Mouse (Mus musculus): ENCODE results near the gene Cubn. TPM values are rescaled to one million over a fixed set of nuclear protein-coding genes. Genes with fewer than 3 reads are reported as not detected.
A peak's percentile ranks its signal among the peaks of the same experiment; 100 is the strongest.

The Cubn gene
- 10 to 100 TPM in 1 of 2 experiments, under 1 TPM in 1; 0.59 to 10.6 TPM for total RNA-seq (2021)
- long read RNA-seq, experiment 1, result 0 reads
- long read RNA-seq, experiment 2, partial matches to known transcripts, result 1 of 1 reads
- long read RNA-seq, experiment 2, other reads (novel, unspliced or antisense), result 0 of 1 reads

DNA sequence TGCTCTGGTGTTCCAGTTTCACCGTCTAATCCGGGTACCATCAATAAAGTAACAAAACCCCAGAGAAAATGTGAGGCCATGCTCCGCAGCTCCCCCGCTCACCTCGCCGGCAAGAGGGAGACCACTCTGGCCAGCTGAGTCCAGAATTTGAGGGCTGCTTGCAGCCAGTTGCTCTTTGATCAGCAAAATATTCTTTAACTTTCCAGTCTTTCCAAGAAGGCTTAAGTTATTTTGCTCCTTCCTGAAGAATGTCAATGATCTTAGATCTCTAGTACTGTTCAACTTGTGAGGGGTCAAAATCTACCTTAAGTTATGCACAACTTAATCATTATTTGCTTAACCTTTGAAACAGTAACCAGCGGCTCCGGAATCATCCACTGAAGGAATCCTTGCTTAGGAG is at the start of gene Cubn:
Gene Cubn, minus strand, starts transcription at position 80 of the 400 bp plus-strand sequence.
- no peak for DNase-seq (ENCODE audit: low spot score in 2 of 2)

DNA sequence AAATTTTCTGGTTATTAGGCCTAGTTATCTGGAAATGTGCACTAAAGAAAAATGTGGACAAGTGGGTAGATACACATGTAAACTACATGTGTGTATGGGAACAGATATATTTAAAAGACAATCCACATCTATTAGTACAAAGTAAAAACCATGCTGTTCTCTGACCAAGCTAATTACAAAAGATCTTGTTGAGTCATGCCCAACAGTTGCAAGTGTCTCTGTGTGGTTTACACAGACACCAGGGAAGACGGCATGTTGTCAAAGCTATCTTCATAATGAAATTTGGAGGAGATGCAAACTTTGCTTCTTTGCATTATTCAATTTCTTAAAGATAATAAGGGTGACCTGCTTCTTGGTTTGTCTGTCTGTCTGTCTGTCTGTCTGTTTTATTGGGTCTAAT is 48.2 kb upstream of the Cubn start:
- no peak for DNase-seq (ENCODE audit: low spot score in 2 of 2)

DNA sequence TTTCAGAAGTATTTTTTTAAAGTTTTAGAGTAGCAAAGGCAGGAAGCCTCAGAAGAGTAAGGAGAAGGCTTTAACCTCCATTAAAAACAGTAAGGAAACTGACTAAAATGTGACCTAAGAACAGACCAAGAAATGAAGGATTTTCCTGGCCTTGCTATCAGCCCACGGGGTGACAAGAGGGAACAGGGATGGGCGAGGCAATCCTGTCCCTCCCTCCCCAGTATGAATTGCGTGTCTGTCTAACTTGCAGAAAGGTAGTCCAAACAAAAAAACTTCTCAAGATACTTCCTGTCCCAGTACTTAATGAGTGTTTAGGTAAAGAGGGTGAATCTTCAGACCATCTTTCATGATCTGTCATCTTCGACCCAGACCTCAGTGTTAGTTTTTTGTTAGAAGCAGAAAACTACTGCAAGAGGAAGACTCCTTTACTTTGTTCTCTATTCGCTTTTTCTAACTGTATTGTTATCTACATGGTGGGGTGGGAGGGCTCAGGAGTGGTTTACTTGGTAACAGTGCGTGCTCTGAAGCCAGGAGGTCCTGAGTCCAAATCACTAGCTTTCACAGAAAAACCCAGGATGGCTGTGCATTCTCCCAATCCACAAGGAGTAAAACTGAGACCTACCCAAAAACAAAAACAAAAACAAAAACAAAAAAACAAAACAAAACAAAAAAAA is 47.2 kb upstream of the Cubn start:
- no peak for DNase-seq (ENCODE audit: low spot score in 2 of 2)

DNA sequence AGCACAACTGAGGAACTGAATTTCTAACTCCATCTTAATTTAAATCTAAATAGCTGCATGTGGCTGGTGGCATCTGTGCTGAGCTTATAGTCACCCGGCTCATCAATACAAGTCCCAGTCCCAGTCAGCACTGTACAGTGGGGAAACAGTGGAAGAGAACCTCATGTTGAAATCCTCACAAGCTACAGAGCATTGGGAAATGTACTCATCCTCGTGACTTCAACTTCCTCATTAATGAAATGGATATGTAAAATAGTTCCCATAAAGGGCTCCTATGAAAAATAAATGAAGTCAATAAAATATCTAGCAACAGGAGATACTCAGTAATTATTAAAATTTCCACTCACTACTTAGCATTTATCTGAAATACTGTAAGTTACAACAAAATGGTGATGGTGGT is 46.6 kb upstream of the Cubn start:
- DNase-seq (ENCODE audit: low spot score in 2 of 2), result no peak

DNA sequence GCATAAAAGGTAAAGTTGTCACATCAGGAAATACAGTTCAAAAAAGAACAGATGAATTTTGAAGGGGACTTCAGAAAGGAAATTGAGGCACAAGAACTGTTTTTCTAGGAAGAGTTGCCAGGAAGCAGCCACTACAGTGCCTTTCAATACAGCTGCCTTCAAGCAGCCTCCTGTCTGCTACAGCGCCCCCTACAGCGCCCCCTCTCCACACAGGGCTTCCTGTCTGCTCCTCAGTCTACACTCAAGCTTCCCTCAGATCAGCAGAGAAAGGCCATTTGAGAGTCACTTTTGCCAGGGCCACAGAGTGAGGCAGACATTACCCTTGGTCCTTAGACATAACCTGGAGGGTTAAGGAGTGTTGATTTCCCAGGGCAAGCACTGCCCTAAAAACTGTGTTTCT is 46.1 kb upstream of the Cubn start:
- DNase-seq (ENCODE audit: low spot score in 2 of 2), result no peak

DNA sequence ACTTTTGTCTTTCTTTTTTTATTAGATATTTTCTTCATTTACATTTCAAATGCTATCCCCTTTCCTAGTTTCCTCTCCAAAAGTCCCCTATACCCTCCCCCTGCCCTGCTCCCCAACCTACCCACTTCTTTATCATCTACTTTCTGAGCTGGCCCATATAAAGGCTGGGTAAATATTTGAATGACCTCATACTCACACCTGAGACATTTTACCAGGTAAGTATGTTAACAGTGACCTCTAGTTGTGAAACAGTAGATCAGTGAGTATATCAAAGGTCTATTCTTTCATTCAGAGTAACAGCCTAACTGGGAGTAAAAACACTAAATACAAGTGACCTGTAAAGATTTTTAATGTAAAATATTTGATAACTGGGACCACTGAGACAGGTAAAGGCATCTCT is 45.1 kb upstream of the Cubn start:
- DNase-seq (ENCODE audit: low spot score in 2 of 2), result no peak

DNA sequence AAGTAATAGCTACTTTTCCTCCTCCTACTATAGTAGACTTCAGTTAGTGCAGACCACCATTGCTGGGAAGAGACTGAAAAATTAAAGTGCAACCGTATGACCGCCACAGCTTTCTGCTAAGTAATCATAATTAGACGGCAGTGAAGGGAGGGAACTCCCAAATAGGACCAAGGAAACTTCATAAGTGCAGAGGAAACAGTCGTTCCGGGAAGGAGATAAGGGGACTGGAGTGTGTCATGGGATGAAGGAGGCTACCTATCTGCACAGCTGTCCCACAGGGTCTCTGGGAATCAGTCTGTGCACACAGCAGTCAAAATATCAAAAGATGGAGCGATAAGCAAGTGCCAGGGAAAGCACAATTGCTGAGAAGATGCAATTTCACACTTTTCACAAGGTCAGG is 39.0 kb upstream of the Cubn start:
- no peak for DNase-seq (ENCODE audit: low spot score in 2 of 2)

DNA sequence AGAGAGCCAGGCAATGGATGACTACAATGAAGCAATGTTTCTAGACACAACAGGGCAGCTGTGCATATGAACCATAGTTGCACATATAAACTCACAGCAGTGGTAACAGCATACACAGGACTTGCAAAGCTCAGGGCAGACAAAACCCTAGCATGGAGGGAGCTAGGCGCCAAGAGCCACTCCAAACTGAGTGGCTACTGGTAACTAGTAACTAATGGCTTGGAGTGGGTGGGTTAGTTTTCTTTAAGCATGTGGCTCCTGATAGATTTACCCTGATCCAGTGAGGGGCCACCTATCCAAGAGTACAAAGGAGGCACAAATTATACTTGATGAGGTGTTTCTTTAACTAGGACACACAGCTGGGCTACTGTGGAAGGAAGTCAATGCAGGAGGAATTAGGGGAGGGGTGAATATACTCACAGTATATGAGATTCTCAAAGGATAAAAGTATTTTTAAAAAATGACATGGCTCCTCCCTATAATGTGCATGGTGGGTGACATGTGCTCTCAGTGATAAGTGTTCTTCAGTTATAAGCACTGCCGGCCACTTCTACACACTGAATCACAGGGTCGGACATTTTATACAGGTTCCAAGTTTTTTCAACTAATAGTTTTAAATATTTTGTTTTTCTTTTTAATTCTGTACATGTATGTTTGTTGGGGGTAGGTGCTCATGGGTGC is 37.8 kb upstream of the Cubn start:
- DNase-seq (ENCODE audit: low spot score in 2 of 2), result no peak

DNA sequence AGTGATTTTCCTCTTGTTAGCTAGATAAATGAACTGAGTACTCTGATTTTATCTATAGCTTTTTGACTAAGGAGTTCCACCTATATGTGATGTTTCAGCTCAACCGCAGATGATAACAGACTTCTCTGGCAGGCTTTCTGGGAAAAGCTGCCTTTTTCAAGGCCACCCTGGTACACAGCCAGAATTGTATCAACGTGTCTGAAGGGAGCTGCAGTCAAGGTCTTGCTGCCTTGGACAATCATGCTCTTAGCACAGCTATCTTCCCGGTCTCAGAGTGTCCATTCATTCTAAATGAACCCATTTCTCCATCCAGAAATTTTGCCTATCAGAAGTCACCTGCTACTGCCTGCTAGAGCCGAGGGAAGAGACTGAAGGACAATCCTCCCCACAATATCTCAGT is 35.9 kb upstream of the Cubn start:
- peak in 1 of 2 experiments; percentile 39 for DNase-seq (ENCODE audit: low spot score in 2 of 2)

DNA sequence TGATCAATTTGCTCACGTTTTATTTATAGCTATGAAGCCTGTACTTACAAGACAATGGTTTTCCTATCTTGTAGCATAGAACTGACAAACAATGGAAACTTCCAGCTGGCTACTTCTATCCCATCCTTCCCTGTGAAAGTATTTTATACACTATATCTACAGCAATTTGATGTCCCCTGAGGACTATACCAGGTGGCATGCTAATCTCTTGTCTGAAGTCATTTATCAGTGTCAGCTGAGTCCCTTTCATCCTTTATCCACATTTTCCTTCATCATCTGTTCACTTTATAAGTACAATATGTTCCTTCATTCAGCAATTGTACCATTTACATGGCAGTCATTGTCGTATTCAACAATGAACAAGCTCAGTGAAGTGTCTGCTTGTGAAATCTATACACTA is 35.5 kb upstream of the Cubn start:
- DNase-seq (ENCODE audit: low spot score in 2 of 2), result no peak

DNA sequence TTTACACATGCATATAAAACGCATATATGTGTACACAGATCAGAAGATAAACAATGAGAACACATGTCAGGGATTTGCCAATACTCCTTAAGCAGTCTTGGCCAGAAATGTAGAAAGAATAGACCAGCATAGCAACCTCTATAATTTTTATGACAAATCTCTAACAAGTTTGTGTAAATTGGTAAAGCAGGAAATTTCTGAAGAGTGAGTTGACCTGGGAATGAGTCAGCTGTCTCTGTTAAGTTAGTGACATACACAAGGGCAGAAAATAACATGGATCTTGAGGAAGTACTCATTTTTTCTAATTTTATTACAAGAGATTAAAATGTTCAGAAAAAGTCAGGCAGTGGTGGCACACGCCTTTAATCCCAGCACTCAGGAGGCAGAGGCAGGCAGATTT is 34.6 kb upstream of the Cubn start:
- DNase-seq (ENCODE audit: low spot score in 2 of 2), result no peak

DNA sequence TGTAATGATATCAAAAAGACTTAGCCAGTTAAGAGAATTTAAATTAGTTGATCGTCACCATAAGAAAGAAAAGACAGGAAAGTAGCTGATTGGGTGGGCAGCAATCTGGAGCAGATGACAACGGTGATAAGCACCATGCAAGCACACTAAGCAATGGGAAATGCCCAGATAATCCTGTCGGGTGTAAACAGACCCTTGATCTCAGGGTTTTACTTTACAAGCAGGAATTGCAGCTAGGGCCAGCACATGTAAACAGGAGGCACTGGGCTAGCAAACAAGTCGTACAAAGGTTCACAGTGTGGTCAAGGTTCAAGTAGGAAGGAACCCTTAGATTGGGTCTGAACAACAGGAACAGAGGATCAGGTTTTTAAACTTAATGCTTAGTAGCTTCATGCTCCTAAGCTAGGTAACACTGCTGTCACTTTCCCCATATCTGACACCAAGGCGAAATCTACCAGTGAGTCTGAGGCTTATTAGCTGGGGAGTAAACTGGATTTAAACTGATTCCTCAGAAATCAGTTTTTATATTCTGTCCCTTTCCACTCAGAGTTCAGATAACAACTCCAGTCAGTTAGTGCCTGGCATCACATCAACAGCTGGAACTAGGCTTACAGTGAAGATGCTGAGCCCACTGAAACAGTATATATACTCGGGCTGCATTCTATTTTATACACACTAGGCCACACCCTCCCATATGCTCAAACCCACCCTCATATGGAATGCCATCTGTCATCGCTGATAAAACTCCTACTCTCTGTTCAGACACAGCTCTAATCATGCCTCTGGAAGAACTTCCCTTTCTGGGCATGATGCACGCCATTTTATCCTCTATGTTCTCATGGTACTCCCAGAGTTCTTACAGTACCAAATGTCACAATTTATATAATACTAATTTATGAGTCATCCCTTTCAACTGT is 32.2 kb upstream of the Cubn start:
- no peak for DNase-seq (ENCODE audit: low spot score in 2 of 2)

DNA sequence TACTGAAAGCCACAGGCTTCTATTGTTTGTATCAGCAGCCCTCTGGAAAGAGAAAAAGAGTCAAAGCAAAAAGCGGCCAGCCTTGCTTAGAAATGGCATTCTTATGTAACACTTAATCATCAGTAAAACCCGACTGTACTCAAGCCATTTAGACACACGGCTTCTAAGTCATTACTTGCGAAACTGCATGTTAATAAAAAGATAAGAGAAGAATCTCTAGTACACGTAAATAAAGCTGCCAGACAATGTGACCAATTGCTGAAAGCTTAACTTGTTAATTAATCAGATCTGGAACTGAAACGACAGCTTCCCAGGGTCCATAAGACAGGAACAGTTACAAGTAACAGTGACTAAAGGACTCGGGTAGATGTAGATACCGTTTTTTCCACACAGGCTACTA is 30.5 kb upstream of the Cubn start:
- DNase-seq (ENCODE audit: low spot score in 2 of 2), result no peak

DNA sequence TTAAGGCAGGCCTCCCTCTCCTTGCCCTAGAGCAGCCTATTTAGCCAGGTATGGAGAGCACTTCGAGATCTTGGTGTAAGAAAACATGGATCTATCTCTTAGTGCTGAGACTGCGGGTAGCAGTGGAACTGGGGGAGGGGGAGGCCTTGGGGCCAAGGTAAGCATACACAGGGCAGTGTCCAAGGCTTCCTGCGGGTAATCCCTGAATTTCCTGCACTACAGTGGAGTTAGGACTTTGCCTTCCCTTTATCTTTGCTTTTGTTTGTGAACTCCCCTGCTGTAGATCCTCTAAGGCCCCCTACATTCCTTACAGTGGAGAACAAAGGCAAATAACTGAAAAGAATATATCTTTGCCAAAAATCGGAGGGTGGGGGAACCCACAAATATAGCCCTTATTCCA is 23.3 kb upstream of the Cubn start:
- DNase-seq (ENCODE audit: low spot score in 2 of 2), result no peak

DNA sequence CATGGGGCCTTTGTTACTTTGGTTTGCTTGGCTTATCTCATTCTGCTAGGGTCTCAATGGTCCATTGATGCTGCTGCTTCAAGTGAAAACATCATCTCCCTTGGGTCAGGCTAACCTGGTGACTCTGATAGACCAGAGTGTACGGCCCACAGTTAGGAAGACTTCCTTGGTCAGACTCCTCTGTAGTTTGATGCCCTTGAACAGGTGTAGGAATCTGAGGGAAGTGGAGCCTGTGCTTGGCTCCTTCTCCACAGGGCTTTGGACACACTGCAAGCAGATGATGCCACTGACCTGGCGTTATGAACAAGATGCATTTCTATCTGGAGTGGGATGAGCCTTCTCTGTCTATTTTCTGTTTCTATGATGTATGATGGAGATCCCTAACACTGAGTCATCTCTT is 11.1 kb upstream of the Cubn start:
- DNase-seq (ENCODE audit: low spot score in 2 of 2), result no peak

DNA sequence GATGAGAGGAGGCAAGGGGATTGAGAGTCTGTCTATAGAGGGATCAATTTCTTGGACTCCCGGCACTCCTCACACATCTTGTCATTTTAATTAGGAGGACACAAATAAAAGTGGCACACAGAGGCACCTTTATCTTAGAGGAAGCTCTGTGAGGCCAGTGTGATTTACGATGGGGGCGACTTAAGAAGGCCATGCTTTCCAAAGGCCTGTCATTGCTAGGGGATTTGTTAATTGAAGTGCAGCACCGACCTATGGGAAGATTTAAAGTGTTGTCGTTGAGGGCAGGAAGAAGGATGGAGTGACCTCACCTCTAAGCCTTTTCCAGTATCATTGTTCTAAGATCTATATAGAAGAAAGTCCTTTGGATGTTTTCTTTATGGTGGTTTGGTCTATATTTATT is 9.9 kb upstream of the Cubn start:
- no peak for DNase-seq (ENCODE audit: low spot score in 2 of 2)

DNA sequence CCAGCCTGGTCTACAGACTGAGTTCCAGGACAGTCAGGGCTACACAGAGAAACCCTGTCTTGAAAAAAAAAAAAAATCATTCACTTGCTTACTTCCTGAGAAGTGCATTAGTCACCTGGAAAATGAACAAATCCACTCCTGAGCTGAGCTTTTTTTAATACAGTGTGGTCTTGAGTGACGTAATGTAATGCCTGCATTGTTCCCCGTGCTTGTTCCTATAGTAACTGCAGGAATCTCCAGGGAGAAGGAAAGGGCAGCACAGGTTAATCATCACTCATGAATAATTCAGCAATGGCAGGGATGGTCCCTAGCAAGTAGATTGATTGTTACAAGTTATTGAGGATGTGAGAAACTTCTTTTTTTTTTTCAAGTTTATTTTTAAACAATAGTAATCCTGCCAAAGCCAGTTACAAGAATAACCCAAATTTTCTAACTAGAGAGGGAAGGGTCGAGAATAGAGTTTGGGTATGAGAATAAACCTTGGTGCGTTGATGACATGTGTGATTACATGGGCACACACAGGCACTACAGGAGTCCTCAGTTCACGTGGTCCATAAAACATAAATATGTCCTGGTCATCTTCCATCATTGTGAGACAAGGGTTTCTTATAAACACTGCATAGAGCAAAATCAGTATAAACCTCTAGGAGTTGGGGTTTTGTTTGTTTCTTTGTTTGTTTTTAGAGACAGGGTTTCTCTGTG is 8.8 kb upstream of the Cubn start:
- no peak for DNase-seq (ENCODE audit: low spot score in 2 of 2)

DNA sequence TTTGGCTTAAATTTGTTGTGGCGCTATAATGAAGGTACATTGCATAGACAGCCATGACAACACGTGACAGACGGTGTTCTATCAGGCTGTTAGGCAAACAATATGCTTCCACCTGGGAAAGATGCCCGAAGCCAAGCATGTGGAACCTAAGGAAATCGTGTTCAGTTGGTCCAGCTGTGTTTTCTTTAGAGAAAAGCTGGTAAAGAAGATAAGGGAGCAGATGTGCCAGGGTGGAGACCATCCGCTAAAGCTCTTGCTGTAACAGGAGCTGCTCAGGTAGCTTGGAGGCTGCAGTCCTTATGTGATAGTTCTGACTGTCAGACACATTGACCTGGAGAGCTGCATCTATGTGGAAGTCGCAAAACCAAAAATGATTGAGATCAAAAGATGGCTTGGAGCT is 7.6 kb upstream of the Cubn start:
- no peak for DNase-seq (ENCODE audit: low spot score in 2 of 2)

DNA sequence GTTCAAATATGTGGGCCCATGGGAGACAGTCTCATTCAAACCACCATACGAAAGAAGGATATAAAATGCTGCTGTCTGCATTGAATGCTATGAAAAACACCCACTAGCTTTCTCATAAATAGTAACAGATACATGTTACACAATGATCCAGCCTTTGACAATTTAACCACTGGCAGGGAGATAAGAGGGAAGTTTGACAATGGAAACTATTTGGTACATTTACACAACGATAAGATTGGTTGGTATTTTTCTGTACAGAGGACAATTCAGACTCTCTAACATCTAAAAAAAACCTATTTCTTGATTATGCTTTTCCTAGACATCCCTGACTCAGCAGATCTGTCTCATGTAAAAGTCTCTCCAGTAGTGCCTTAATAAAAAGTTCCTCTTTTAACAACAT is 4.5 kb upstream of the Cubn start:
- DNase-seq (ENCODE audit: low spot score in 2 of 2), result no peak

DNA sequence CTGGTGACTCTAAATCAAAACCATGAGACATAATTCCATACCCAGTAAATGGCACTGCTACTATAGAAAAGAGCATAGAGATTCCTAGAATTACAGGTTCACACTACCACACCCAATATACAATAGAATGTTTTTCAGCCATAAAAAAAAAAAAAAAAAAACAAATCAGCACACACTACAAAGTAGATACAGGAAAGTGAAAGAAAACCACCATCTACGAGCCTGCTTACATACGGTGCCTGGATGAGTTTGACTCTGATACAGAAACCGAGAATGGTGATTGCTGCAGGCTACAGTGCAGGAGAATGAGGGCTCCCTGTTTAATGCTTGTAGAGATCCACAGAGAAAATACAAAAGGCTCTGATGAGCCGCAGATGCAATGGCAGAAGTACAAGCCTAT is 1.3 kb upstream of the Cubn start:
- no peak for DNase-seq (ENCODE audit: low spot score in 2 of 2)

DNA sequence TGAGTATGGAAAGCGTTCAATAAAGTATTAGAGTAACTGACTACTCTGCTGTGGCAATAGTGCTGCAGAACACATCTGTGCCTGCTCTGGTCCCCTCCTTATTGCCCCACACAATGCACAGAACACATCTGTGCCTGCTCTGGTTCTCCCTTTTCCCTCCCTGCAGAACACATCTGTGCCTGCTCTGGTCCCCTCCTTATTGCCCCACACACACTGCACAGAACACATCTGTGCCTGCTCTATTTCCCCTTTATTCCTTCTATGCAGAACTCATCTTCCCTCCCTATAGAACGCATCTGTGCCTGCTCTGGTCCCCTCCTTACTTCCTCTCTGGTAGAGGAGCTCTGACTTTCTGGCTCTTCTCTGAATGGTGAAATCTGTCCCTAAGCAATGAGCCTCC is 1.1 kb downstream of the Cubn start:
- DNase-seq (ENCODE audit: low spot score in 2 of 2), result no peak
